In genomic region chr15:99082840-99083239, GRCm38 (mm10) we compare ENCODE assay signal across 16 mouse cellular contexts. TPM values are rescaled to one million over a fixed set of nuclear protein-coding genes. Genes with fewer than 3 reads are reported as not detected.
DNase-seq lines count a peak whose midpoint lies in the region; ATAC-seq lines count a peak whose summit lies in the region.
"Had no signal": no experiment of that assay in that cellular context is flagged by ENCODE, and none has a peak within 500 bp of the region (broad histone marks: within the 10 kb centered on the region; RNA-seq: fewer than 3 reads in every experiment).

No protein-coding gene starts in this region.

- ATAC-seq in forebrain, embryonic 13.5 days: no peak
- no peak for ATAC-seq in forebrain, embryonic 14.5 days
- ATAC-seq in hindbrain, embryonic 14.5 days (ENCODE audit: low FRiP score): peak; percentile 14; the same call in 1 of the 2 replicates
- ATAC-seq in hindbrain, embryonic 12.5 days (ENCODE audit: low FRiP score): no peak
- ATAC-seq: activated CD4-positive, CD25-positive, alpha-beta regulatory T cell, adult 4 months; forebrain, embryonic 16.5 days; Patski had no signal

- H3K27me3 ChIP-seq in forebrain, embryonic 13.5 days: peaks cover 49% of the 10 kb centered on the region
- peaks cover 37% of the 10 kb centered on the region for H3K27me3 ChIP-seq in forebrain, embryonic 14.5 days (replicated peaks; ENCODE audit: control insufficient read depth, insufficient read depth, low read length)
- H3K27me3 ChIP-seq in hindbrain, embryonic 14.5 days (ENCODE audit: control insufficient read depth, insufficient read depth, low read length): peaks cover 44% of the 10 kb centered on the region
- H3K27me3 ChIP-seq in hindbrain, embryonic 12.5 days: peaks cover 49% of the 10 kb centered on the region
- H3K27me3 ChIP-seq: Patski had no signal

- H3K36me3 ChIP-seq in forebrain, embryonic 13.5 days (ENCODE audit: poor library complexity, severe bottlenecking): peaks cover 51% of the 10 kb centered on the region
- H3K36me3 ChIP-seq in forebrain, embryonic 14.5 days (ENCODE audit: control insufficient read depth, insufficient read depth, low read length): peaks cover 25% of the 10 kb centered on the region
- H3K36me3 ChIP-seq in hindbrain, embryonic 14.5 days (replicated peaks; ENCODE audit: control insufficient read depth, insufficient read depth): no peaks in the 10 kb centered on the region
- H3K36me3 ChIP-seq in hindbrain, embryonic 12.5 days: peaks cover 29% of the 10 kb centered on the region

- no peak overlapping the region for H3K4me3 ChIP-seq in forebrain, embryonic 13.5 days
- H3K4me3 ChIP-seq in forebrain, embryonic 14.5 days (ENCODE audit: low read depth, low read length): no peak overlapping the region
- H3K4me3 ChIP-seq in hindbrain, embryonic 14.5 days (replicated peaks; ENCODE audit: low read length): no peak overlapping the region
- H3K4me3 ChIP-seq in hindbrain, embryonic 12.5 days: no peak overlapping the region
- H3K4me3 ChIP-seq: embryonic facial prominence, embryonic 13.5 days; embryonic facial prominence, embryonic 15.5 days; erythroblast, embryonic 14.5 days; forebrain, embryonic 10.5 days had no signal

- H3K4me2 ChIP-seq in forebrain, embryonic 13.5 days: no peak overlapping the region
- no peak overlapping the region for H3K4me2 ChIP-seq in forebrain, embryonic 14.5 days (ENCODE audit: low read length)
- no peak overlapping the region for H3K4me2 ChIP-seq in hindbrain, embryonic 14.5 days (replicated peaks)
- no peak overlapping the region for H3K4me2 ChIP-seq in hindbrain, embryonic 12.5 days (replicated peaks)
- H3K4me2 ChIP-seq: embryonic facial prominence, embryonic 13.5 days; embryonic facial prominence, embryonic 15.5 days had no signal

- no peaks in the 10 kb centered on the region for H3K9me3 ChIP-seq in forebrain, embryonic 13.5 days (replicated peaks)
- H3K9me3 ChIP-seq in forebrain, embryonic 14.5 days (replicated peaks; ENCODE audit: control insufficient read depth, low read length): no peaks in the 10 kb centered on the region
- H3K9me3 ChIP-seq in hindbrain, embryonic 14.5 days (ENCODE audit: control insufficient read depth, low read length): no peaks in the 10 kb centered on the region
- H3K9me3 ChIP-seq in hindbrain, embryonic 12.5 days (replicated peaks): no peaks in the 10 kb centered on the region
- H3K9me3 ChIP-seq: embryonic facial prominence, embryonic 13.5 days; embryonic facial prominence, embryonic 15.5 days; forebrain, embryonic 10.5 days had no signal

- H3K9ac ChIP-seq in forebrain, embryonic 13.5 days: 0 out of 2 replicates have a peak overlapping the region, but pooled peaks have one; percentile 21
- no peak overlapping the region for H3K9ac ChIP-seq in forebrain, embryonic 14.5 days (ENCODE audit: low read length)
- H3K9ac ChIP-seq in hindbrain, embryonic 14.5 days: no peak overlapping the region
- H3K9ac ChIP-seq in hindbrain, embryonic 12.5 days: no peak overlapping the region
- H3K9ac ChIP-seq: embryonic facial prominence, embryonic 13.5 days; embryonic facial prominence, embryonic 15.5 days had no signal

- DNase-seq in forebrain, embryonic 14.5 days (ENCODE audit: low spot score): no peak
- no peak for DNase-seq in hindbrain, embryonic 14.5 days (ENCODE audit: low spot score)
- DNase-seq in cerebellum, postnatal 10 days: no peak
- DNase-seq: adrenal gland, adult 8-10 months; cerebellum, adult 11-12 months; cerebellum, adult 9-10 months had no signal

- no peak overlapping the region for H3K27ac ChIP-seq in forebrain, embryonic 13.5 days
- no peak overlapping the region for H3K27ac ChIP-seq in forebrain, embryonic 14.5 days (ENCODE audit: low read depth, low read length)
- no peak overlapping the region for H3K27ac ChIP-seq in hindbrain, embryonic 14.5 days
- H3K27ac ChIP-seq in hindbrain, embryonic 12.5 days: no peak overlapping the region
- H3K27ac ChIP-seq: embryonic facial prominence, embryonic 13.5 days; embryonic facial prominence, embryonic 15.5 days; forebrain, embryonic 10.5 days had no signal

- WGBS in forebrain, embryonic 13.5 days: 92% methylated on average over 16 of the region's 16 CpGs
- WGBS in forebrain, embryonic 14.5 days: 89% methylated on average over 16 of the region's 16 CpGs
- 91% methylated on average over 16 of the region's 16 CpGs for WGBS in hindbrain, embryonic 14.5 days
- WGBS in hindbrain, embryonic 12.5 days: 90% methylated on average over 15 of the region's 16 CpGs

- H3K4me1 ChIP-seq in forebrain, embryonic 13.5 days: peaks cover under 1% of the 10 kb centered on the region; the same call in 1 of the 2 replicates
- H3K4me1 ChIP-seq in forebrain, embryonic 14.5 days (ENCODE audit: control insufficient read depth, insufficient read depth, low read length): no peaks in the 10 kb centered on the region
- no peaks in the 10 kb centered on the region for H3K4me1 ChIP-seq in hindbrain, embryonic 14.5 days (replicated peaks; ENCODE audit: control insufficient read depth, insufficient read depth, low read length)
- H3K4me1 ChIP-seq in hindbrain, embryonic 12.5 days: peaks cover 13% of the 10 kb centered on the region

RNA-seq across cellular contexts. Expression of gene C1ql4, which starts 4.8 kb away (rescaled TPM):
- polyA plus RNA-seq in forebrain, embryonic 13.5 days (2015; fragmentation: Nextera tagmentation; extraction: Ambion mirVana): 0.39 TPM in 1 of 2 replicates, not detected in the other
- polyA plus RNA-seq in forebrain, embryonic 14.5 days (2014; fragmentation: Nextera tagmentation; extraction: Ambion mirVana): not detected in 2 replicates
- 4.7 and 6.6 TPM in 2 replicates for polyA plus RNA-seq in hindbrain, embryonic 14.5 days (2014; fragmentation: Nextera tagmentation; extraction: Ambion mirVana)
- 18.4 and 18.7 TPM in 2 replicates for polyA plus RNA-seq in hindbrain, embryonic 12.5 days (2016; fragmentation: Nextera tagmentation; extraction: Ambion mirVana)
- polyA plus RNA-seq: activated CD4-positive, CD25-positive, alpha-beta regulatory T cell, adult 4 months; erythroblast, embryonic 14.5 days; forebrain, embryonic 16.5 days; frontal cortex, adult 2 months had no signal

RNA-seq across cellular contexts. Expression of gene Troap, which starts 8.5 kb away (rescaled TPM):
- polyA plus RNA-seq in forebrain, embryonic 13.5 days (2015; fragmentation: Nextera tagmentation; extraction: Ambion mirVana): 37.8 and 38.6 TPM in 2 replicates
- 11.0 and 13.6 TPM in 2 replicates for polyA plus RNA-seq in forebrain, embryonic 14.5 days (2014; fragmentation: Nextera tagmentation; extraction: Ambion mirVana)
- polyA plus RNA-seq in hindbrain, embryonic 14.5 days (2014; fragmentation: Nextera tagmentation; extraction: Ambion mirVana): 3.7 and 4.0 TPM in 2 replicates
- polyA plus RNA-seq in hindbrain, embryonic 12.5 days (2016; fragmentation: Nextera tagmentation; extraction: Ambion mirVana): 24.1 and 29.2 TPM in 2 replicates

RNA-seq across cellular contexts. Expression of gene Dnajc22, which starts 10.1 kb away (rescaled TPM):
- 0.25 and 0.84 TPM in 2 replicates for polyA plus RNA-seq in forebrain, embryonic 13.5 days (2015; fragmentation: Nextera tagmentation; extraction: Ambion mirVana)
- polyA plus RNA-seq in forebrain, embryonic 14.5 days (2014; fragmentation: Nextera tagmentation; extraction: Ambion mirVana): 0.14 and 0.36 TPM in 2 replicates
- 0.52 and 1.0 TPM in 2 replicates for polyA plus RNA-seq in hindbrain, embryonic 14.5 days (2014; fragmentation: Nextera tagmentation; extraction: Ambion mirVana)
- polyA plus RNA-seq in hindbrain, embryonic 12.5 days (2016; fragmentation: Nextera tagmentation; extraction: Ambion mirVana): 3.2 and 3.3 TPM in 2 replicates
- polyA plus RNA-seq: activated CD4-positive, CD25-positive, alpha-beta regulatory T cell, adult 4 months; frontal cortex, adult 2 months had no signal

RNA-seq across cellular contexts. Expression of gene Prph, which starts 27.9 kb away (rescaled TPM):
- polyA plus RNA-seq in forebrain, embryonic 13.5 days (2015; fragmentation: Nextera tagmentation; extraction: Ambion mirVana): 0.94 and 1.6 TPM in 2 replicates
- 0.84 and 1.0 TPM in 2 replicates for polyA plus RNA-seq in forebrain, embryonic 14.5 days (2014; fragmentation: Nextera tagmentation; extraction: Ambion mirVana)
- 77.9 and 79.5 TPM in 2 replicates for polyA plus RNA-seq in hindbrain, embryonic 14.5 days (2014; fragmentation: Nextera tagmentation; extraction: Ambion mirVana)
- polyA plus RNA-seq in hindbrain, embryonic 12.5 days (2016; fragmentation: Nextera tagmentation; extraction: Ambion mirVana): 23.3 and 35.6 TPM in 2 replicates
- polyA plus RNA-seq: activated CD4-positive, CD25-positive, alpha-beta regulatory T cell, adult 4 months; erythroblast, embryonic 14.5 days had no signal

RNA-seq across cellular contexts. Expression of gene Spats2, which starts 42.9 kb away (rescaled TPM):
- polyA plus RNA-seq in forebrain, embryonic 13.5 days (2015; fragmentation: Nextera tagmentation; extraction: Ambion mirVana): 44.6 and 46.2 TPM in 2 replicates
- polyA plus RNA-seq in forebrain, embryonic 14.5 days (2014; fragmentation: Nextera tagmentation; extraction: Ambion mirVana): 38.6 and 39.0 TPM in 2 replicates
- 33.7 and 33.8 TPM in 2 replicates for polyA plus RNA-seq in hindbrain, embryonic 14.5 days (2014; fragmentation: Nextera tagmentation; extraction: Ambion mirVana)
- 72.7 and 73.6 TPM in 2 replicates for polyA plus RNA-seq in hindbrain, embryonic 12.5 days (2016; fragmentation: Nextera tagmentation; extraction: Ambion mirVana)
- polyA plus RNA-seq: activated CD4-positive, CD25-positive, alpha-beta regulatory T cell, adult 4 months had no signal
